Mouse (Mus musculus) layer of hippocampus, adult 8-10 months (tissue): ENCODE results near the gene Fam126b. TPM values are rescaled to one million over a fixed set of nuclear protein-coding genes. Genes with fewer than 3 reads are reported as not detected.
"Not testable (repeated sequence)": the region's sequence is repeated elsewhere in the genome, so short reads cannot be mapped to it uniquely, and the experiment has no call there.

Experiments
- DNase-seq, 2 experiments: peaks; one replicate each; pipeline ENCODE4 v3.0.0; 2022; ENCODE audit warnings: low spot score in 2 of 2
- total RNA-seq, 4 experiments: library from RNA; stranded (reverse); gene quantifications; 2 replicates each; pipeline ENCODE4 v1.2.4; 2022

Gene Fam126b
- total RNA-seq: 100 to 1,000 TPM in 3 of 4 experiments, 10 to 100 TPM in 1; 96.6 to 156 (median 127) TPM

DNA sequence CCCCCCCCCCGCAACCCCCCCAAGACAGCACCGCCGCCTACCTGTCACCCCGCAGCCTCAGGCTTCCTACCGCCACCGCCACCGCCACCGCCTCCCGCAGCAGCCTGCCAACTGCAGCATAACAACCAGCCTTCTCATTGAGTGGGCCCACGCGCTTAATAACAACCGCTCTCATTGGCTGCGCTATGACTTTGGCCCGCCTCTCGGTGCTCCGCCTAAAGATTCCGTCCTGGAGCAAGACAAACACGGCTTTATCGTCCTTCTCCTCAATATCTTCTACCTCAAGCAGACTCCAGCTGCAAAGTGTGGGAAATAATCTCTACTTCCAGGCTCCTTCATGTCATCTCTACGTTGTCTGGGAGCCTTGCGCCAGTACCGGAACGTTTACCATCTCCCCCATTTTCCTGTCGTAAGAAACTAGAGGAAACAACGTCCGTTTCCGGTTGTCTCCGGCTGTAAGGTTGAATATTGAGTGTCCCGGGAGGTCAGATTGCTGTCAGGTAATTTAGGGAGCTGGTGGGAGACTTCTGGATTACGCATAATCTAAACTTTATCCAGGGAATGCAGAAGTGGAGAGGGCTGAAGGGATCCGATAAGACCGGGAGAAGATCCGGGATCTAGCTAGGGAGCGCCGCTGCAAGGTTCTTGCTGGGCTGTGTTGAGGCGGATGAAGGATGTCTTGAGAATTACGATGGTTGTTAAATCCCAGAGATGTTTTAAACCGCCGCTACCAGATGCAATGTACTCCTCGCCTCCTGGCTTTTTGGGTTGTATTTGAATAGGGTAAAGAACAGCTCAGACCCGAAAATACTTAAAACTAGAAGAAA lies at the start of gene Fam126b, which contains the start of gene Ndufb3:
Gene Fam126b, minus strand, starts transcription at position 153 of the 827 bp plus-strand sequence.
Gene Ndufb3, plus strand, starts transcription at position 214 of the 827 bp plus-strand sequence.
- DNase-seq: peak; percentile 88 to 92

DNA sequence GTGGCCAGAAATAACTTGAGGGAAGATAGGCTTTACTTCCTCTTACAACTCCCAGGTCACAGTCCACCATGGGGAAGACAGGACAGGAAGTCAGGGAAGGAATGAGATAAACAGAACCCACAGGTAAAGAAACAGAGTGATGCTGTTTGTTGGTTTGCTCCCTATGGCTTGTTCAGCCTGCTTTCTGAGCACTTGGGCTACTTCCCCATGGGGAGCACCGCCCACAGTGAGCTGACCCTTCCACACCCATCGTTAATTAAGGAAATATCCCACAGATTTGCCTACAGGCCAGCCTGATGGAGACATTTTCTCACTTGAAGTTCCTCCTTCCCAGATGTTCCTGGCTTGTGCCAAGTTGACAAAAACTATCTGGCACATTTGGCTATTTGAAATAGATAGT lies 42.7 kb upstream of the Fam126b start:
- not testable (repeated sequence) for DNase-seq

DNA sequence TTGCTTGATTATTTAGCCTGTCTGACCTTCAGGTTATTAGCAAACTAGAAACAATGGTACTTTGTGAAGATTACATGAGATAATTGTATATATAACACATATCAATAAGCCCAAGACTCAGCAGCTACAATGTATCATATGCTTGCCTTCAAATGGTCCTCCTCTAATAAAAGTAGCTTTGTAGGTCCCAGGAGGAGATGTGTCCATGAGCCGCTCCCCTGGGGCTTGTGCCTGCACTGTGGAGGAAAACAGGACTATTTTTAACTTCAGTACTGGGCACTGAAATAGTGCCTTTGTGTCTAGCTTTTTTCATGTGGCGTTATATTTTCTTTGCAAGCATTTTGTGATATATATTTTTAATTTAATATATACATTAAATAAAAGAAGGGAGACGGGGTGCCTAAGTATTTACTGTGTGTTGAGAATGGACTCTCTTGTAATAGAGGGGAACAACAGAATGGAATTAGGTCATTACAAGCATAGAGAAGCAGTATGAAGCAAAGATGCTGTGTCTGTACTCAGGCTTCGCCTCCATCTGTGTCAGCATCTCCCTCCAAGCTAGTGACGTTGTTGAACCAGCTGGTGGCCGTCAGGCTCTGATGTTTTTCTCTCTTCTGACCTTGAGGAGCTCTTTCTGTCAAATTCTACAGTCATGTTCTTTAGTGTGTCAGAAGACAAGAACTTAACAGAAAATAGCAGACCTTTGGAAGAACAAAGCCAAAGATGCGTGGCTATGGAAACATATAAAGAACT lies 36.0 kb upstream of the Fam126b start:
- peak; percentile 43 for DNase-seq

DNA sequence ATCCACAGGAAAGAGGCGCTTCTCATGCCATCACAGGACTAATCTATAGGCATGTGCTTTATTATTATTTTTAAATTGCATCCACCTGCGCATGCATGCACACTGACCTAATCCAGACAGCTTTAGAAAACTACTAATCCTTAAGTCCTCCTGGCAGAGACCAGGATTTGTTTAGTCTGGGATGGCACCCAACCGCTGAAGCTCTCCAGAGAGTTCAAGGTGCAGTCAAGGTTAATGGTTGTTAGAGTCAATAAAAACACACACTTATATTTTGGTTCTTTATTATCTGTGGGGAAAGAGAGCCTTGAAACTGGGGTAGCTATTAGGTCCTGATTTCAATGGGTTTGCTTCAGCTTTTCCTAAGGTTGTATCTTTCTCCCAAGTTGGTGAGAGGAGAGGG lies 35.1 kb upstream of the Fam126b start:
- DNase-seq: no peak

DNA sequence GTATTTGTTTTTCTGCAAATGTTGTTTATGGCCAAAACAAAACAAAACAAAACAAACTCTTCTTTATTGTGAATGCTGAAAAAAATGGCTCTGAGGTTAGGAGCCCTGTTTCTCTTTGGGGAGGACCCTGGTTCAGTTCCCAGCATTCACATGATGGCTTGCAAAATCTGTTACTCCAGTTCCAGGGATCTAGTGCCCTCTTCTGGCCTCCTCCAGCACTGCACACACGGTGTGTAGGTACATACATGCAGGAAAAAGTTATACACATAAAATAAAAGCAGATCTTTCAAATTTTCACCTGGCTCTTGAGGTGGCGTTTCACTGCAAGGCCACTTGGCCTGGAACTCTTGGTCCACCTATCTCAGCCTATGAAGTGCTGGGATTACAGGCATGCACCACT lies 32.6 kb upstream of the Fam126b start:
- no peak for DNase-seq

DNA sequence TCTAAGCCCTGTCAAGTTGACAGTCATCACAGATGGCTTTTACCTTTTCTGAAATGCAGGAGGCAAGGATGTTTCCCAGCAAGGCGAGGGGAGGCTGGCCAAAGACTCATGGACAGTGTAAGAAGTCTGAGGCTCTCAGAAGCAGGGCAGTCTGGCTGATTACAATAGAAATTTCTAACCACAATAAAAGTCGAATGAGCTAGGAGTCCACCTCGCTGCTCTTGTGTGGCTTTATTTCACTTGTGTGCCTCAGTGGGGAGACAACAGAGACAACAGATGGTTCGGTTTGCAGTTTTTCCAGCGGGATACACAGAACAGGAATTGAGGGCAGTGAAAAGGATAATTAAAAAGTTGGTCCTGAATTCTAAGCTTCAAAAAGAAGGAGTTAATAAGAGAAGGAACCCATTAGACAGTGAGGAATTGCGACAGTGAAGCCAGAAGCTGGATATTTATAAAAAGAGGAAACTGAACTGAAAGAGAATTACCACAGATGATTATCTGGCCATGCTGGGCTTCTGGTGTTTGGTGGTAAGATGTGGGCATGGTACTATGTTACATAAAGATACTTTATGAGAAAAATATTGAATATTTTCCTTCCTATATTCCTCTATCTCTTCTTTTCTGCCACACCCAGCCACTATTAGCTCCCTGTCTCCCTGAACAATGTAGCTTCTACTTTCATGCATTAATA lies 32.0 kb upstream of the Fam126b start:
- no peak for DNase-seq

DNA sequence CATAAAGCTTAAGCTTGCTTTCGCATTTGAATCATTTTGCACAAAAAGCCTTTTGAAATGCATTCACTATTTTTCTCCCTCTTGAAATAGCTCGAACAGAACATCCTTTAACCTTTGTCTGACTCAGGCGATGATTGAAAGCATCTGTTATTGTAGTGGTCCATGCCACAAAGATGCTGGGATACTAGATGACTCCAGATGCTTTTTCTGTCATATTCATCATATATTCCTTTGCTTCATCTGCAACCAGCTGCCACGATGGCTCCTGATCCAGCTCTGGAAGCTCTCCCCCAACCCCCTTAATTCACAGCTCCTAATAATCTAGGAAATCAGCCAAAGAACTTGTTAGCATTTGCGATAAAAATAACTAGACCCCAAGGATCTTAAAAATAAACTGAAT lies 31.0 kb upstream of the Fam126b start:
- peak; percentile 18 to 29 for DNase-seq

DNA sequence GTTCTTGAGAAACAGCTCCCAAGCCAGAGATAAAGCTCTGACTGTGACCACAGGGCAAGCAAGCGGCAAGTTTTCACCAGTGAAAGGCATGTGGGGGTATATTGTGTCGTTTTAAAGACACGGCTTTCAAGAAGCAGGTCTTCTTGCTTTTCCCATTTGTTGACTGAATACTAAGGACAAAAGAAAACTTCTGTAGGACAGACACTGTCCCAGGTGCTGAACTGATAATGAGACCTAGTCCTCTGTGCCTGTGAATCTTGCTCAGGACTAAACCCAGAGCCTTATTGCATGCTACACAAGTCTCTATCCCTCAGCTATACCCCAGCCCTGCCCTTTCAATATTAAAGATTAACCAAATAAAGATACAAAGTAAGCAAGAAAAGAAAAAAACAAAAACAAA lies 30.1 kb upstream of the Fam126b start:
- no peak for DNase-seq

DNA sequence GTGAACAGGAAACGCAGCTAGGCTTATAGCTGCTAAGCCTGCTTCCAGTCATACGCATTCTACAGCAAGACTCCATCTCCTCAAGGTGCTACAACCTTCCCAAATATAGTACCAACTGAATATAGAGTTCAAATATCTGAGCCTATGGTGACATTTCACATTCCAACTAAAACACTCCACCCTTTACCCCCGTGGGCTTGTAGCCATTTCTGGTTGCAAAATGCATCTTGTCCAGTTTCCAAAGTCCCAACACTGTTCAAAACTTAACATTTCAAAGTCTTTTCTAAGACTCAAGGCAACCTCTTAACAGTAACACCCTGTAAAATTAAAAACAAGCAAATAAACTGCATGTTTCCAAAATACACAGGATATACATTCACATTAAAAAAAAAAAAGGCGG lies 29.0 kb upstream of the Fam126b start:
- no peak for DNase-seq

DNA sequence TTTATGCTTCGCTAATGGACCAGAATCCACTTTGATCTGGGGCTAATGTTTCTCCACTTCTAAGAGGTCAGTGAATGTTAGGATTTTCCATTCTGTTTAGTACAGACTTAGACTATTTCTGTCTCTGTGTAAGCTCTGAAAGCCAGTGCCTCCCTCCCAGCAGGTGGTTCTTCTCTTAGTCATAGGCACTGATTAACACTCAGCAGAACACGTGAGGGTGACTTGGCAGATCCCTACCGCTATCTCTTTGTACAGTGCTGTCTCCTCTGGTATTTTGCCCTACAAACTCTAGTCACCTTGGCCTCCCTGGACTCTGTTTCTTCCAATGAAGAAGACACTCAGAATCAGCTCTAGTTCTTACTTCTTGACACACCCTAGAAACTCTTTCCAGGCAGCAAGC lies 28.3 kb upstream of the Fam126b start:
- peak; percentile 31 to 44 for DNase-seq

DNA sequence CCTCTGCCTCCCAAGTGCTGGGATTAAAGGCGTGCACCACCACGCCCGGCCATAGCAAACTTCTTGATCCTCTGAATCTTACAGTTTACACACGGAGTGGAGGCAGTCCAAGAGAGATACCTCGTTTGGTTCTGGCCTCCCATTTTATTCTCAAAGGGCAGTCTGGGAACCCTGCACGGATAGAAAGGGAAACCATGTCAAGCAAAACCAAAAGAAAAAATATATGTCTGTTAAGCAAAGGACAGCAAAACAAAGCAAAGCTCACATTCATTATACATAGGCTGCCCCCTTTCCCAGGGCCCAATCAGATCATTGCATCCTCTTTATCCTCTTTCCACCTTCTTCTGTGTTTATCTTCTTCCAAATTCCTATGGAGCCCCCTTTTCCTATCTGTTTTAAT lies 27.7 kb upstream of the Fam126b start:
- no peak for DNase-seq

DNA sequence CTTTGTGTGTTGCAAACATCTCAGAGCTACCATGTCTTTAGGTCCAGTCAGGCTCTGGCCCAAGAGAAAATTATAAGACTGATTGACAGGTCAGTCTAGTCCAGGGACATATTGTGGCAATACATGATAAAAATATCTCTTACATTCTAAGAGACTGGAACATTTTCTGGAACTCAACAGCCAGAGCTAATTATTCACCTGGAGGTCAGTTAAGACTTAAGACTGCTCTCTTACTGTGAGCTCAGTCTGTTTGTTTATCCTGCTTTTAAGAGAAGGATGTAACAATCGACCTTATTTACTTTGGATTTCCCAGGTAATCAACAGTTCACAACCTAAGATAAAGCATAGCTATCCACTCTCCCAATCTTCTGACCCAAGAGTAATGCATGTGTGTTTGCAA lies 24.5 kb upstream of the Fam126b start:
- no peak for DNase-seq

DNA sequence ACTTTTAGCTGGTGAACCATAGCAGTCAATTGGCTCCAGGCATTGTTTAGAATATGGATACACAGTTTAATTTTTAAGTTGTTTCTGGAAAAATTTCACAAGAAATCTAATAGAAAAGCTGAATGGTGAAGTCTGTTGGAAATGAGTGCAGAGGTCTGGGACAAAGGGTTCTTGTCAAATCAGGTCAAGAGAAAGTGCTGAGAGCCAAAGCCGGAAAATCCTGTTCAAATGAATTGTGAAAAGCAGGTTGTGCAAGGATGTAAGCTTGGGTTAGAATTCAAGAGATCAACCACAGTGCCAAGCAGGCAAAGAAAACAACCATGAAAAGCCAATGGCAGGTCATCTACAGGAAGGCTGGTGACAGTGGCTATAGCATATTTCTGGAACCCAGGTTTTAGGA lies 24.0 kb upstream of the Fam126b start:
- no peak for DNase-seq

DNA sequence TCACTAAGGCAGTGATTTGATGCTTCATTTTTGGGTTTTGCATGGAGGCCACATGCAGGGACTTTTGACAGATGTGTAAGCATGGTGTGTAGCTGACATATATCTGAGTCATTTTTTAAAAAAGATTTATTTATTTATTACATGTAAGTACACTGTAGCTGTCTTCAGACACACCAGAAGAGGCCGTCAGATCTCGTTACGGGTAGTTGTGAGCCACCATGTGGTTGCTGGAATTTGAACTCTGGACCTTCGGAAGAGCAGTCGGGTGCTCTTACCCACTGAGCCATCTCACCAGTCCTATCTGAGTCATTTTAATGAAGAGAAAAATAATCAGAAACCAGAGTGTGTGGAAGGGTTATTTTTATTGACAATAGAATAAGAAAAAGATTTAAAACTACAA lies 23.5 kb upstream of the Fam126b start:
- not testable (repeated sequence) for DNase-seq

DNA sequence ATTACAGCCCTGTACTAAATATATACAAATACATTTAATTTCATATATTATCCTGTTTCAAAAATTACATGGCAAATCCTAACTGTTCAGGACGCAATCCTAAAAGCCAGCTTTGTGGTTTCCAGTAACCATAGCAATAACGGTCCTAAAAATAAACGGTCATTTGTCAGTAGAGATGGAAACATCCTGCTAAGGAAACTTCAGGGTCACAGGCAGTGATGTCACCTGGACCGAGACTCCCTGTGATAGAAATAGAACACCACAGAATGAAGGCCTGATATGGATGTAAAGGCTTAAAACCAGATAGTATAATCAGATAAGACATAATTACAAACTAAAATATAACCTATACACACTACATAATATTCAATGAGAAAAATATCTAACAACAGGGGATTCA lies 17.6 kb upstream of the Fam126b start:
- DNase-seq: no peak

DNA sequence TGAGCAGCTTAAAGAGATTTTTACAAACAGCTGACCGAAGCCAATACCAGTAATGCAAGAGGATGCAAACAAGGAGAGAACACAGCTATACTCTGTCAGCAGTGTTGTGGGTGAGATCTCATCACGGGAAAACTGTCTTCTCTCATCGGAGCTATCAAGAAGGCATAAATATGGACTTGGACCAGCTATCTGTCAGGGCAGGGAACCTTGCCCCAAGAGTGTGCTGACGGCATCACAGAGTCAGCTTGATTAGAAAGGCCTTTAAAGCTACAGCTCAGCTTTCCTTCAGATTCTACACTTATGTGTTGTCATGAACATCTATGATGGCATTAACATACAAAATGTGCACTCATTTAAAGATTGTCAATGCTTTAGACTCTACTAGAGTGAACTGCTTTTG lies 16.6 kb upstream of the Fam126b start:
- no peak for DNase-seq

DNA sequence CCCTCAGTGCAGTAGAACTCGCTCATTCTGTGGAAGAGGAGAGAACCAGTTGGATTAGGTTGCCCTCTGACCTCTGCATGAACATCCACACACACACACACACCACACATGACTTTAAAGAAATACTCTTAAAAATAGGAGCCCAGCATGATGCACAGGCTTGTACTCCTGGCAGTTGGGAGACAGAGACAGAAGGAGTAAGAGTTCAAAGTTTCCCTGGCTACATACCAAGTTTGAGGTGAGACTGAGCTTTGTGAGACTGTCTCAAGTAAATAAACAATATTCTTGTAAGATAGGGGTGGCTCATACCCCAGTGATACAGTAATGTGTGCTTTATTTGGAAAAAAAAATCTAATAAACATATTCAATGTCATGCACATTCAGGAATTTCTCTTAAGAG lies 1.4 kb upstream of the Fam126b start:
- DNase-seq: no peak

DNA sequence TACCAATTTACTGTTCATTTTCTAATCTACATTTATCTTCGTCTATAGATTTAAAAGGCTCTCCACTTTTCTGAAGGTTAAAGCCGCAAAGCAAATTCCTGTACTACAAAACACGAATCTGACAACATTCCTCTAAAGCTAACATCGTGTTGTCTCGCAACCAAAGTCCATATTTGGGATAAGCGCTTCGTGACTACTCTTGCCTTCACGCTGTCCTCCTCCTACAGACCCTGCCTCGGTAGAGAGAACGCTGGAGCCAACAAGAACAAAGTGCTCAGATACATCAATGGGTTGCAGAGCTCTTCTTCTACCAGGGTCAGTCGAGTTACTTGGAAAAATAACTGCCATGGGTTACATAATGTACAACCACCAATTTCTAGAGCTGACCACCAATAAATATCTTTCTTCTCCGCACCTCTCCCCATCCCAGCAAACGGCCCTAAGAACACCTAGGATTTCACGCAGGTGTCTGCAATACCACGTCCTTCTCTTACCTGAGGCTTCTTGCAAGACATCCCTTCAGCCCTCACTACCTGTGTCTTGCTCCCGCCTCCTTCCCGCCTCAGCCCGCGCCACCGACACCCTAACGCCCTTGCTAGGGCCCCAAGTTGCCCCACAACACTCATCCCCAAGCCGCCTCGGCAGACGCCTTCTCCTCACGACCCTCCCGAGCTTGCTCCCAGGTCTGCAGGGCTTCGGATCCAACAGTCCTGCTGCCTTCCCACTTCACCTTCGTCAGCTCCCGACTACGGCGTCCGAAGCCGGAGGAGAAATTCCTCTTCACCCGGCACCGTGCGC lies 551 bp downstream of the Fam126b start:
- peak; percentile 22 to 27 for DNase-seq

DNA sequence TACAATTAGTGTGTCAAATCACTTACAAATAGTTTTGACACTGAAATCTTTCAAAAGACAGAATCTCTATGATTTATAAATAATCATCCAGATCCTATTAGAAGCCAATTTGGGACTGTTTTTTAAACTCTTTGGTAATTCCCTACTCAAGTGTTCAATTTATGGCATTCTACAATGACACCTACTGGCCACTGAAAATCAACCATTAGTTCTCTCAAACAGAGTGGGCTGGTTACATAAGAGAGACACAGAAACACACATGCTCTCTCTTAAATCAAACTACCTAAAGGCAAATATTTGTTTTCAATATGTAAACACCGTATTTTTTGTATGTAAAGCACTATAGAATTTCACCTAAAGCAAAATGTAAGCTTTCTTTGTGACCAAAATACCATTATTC lies 1.9 kb downstream of the Fam126b start:
- no peak for DNase-seq

DNA sequence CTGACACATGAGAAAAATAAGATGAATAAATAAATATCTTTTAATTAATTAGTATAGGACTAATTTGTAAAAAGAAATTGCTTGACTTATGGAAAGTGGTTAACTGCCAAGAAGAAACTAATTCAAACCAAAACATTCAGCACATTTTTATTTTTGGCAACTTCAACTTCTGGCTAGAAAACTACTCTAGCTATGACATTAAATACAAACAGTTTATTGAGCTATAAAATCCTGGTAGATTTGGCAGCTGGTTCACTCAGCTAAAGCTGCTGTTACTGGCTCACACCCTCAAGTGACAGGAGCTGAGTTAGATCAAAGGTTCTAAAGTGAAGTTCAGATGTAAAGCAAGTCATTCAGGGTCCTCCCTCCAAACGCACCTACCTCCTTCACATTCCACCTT lies 3.5 kb downstream of the Fam126b start:
- no peak for DNase-seq

DNA sequence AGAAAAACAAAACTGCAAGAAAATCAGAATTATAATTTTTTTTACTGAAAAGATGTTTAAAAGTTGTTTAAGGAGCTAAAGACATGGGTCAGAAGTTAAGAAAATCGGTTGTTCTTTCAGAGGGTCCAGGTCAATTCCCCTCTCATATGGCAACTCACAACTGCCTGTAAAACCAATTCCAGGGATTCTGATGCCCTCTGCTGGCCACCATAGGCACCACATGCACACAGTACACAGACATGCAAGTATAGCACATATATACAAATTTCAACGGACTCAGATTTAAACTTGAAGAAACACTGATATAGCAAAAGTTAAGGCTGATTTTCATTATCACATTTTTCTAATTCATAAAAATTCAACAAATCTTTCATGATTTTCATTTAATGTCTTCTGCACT lies 6.9 kb downstream of the Fam126b start:
- DNase-seq: no peak
